Mouse (Mus musculus): ENCODE measurements around the gene Mrps9. TPM values are rescaled to one million over a fixed set of nuclear protein-coding genes. Genes with fewer than 3 reads are reported as not detected.
"Not testable (repeated sequence)": the region's sequence is repeated elsewhere in the genome, so short reads cannot be mapped to it uniquely, and the experiment has no call there.

Mrps9 gene
- total and polyA plus RNA-seq, 3 experiments = 89.9 to 134 (median 111) TPM

DNA sequence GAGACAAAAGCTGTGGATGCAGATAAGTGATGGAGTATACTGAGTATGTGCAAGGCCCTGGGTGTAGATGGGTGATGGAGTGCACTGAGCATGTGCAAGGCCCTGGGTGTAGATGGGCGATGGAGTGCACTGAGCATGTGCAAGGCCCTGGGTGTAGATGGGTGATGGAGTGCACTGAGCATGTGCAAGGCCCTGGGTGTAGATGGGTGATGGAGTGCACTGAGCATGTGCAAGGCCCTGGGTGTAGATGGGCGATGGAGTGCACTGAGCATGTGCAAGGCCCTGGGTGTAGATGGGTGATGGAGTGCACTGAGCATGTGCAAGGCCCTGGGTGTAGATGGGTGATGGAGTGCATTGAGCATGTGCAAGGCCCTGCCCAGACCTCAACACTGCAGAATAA lies 32.4 kb downstream of the Mrps9 start:
- dilution Hi-C loops (cut with MboI; ENCODE audit: extremely low pct_ligation_motif_present, extremely low pct_unique_long_range_greater_than_20kb, low sequenced_read_pairs); H3K4me2 ChIP-seq (ENCODE audit: insufficient read depth, low read depth, poor library complexity, severe bottlenecking); H3K9ac ChIP-seq (ENCODE audit: insufficient read depth, low read depth); DNase-seq (ENCODE audit: extremely low read depth); H3K79me2 ChIP-seq (replicated peaks; ENCODE audit: control insufficient read depth, extremely low read depth, insufficient read depth, poor library complexity, severe bottlenecking); H3K9me3 ChIP-seq (replicated peaks; ENCODE audit: low read length); H3K27ac ChIP-seq (ENCODE audit: insufficient read depth, low read depth); H3K4me1 ChIP-seq (ENCODE audit: control insufficient read depth in 1 of 2, insufficient read depth in 2 of 2); in situ Hi-C loops (cut with MboI; ENCODE audit: low pct_ligation_motif_present, low pct_unique_long_range_greater_than_20kb, low sequenced_read_pairs); H3K27me3 ChIP-seq (replicated peaks); H3K4me3 ChIP-seq (replicated peaks in 1 of 3; ENCODE audit: low read depth in 2 of 3, low read length in 2 of 3, poor library complexity in 1 of 3): not testable (repeated sequence)
- peak; percentile 80 for TF ChIP-seq NRF1 (IDR thresholded peaks at IDR 0.05; ENCODE audit: low read depth, low read length)
- peaks cover 16 to 67% of the 10 kb centered on the region in 2 experiments for H3K36me3 ChIP-seq (replicated peaks in 1 of 2; ENCODE audit: control insufficient read depth in 1 of 2, insufficient read depth in 1 of 2, low read length in 1 of 2)

DNA sequence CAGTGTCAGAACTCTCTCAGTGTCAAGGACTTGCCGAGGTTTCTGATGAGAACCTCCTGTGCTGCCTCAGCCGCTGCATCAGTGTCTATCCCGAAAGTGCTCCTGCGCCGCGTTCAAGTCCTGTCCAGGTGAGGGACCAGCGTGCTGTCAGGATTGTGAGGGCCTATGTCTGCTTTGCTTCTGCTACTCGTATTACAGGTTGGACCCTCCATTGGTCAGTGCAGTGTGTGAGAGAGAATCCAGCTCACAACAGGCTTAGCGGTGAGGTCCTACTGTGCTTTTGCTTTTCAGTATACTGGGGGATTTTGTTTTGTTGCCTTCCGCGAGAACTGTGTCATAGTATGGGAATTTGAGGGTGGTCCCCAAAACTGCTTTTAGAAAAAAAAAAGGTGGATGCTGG lies 36.8 kb downstream of the Mrps9 start:
- TF ChIP-seq MYC (IDR thresholded peaks at IDR 0.05; ENCODE audit: low read depth, low read length) (no peak), POLR2AphosphoS2 (IDR thresholded peaks at IDR 0.05; ENCODE audit: low read depth, low read length) (no peak), TBP (conservative IDR thresholded peaks at IDR 0.05; ENCODE audit: low read depth, low read length) (no peak), ZKSCAN1 (IDR thresholded peaks at IDR 0.05; ENCODE audit: borderline replicate concordance, low read depth, low read length) (no peak), USF2 (conservative IDR thresholded peaks at IDR 0.05; ENCODE audit: low read depth, low read length) (no peak), CHD1 (IDR thresholded peaks at IDR 0.05; ENCODE audit: low read depth, low read length) (no peak), CTCF (conservative IDR thresholded peaks at IDR 0.05 in 1 of 2, IDR thresholded peaks at IDR 0.05 in 1 of 2; ENCODE audit: low read depth in 2 of 2, low read length in 2 of 2) (no peak), RAD21 (IDR thresholded peaks at IDR 0.05; ENCODE audit: low read depth, low read length) (no peak), ETS1 (conservative IDR thresholded peaks at IDR 0.05; ENCODE audit: low read depth, low read length) (no peak), CHD2 (IDR thresholded peaks at IDR 0.05; ENCODE audit: low read length) (no peak), KAT2A (IDR thresholded peaks at IDR 0.05; ENCODE audit: insufficient replicate concordance, low read length) (no peak), ELF1 (IDR thresholded peaks at IDR 0.05; ENCODE audit: low read depth, low read length) (no peak), ZMIZ1 (IDR thresholded peaks at IDR 0.05; ENCODE audit: low read depth, low read length) (no peak), BHLHE40 (IDR thresholded peaks at IDR 0.05; ENCODE audit: low read depth, low read length) (no peak), PAX5 (IDR thresholded peaks at IDR 0.05; ENCODE audit: low read length) (no peak), UBTF (IDR thresholded peaks at IDR 0.05; ENCODE audit: low read depth, low read length) (no peak), MAZ (IDR thresholded peaks at IDR 0.05; ENCODE audit: low read depth, low read length) (no peak), ZC3H11A (IDR thresholded peaks at IDR 0.05; ENCODE audit: low read depth, low read length) (no peak), POLR2A (IDR thresholded peaks at IDR 0.05; ENCODE audit: low read depth, low read length) (no peak)
- Histone ChIP-seq H3K4me3 (replicated peaks in 1 of 3; ENCODE audit: low read depth in 2 of 3, low read length in 2 of 3, poor library complexity in 1 of 3) (no peak overlapping the region), H3K4me2 (ENCODE audit: insufficient read depth, low read depth, poor library complexity, severe bottlenecking) (no peak overlapping the region), H3K27me3 (replicated peaks) (no peaks in the 10 kb centered on the region), H3K79me2 (replicated peaks; ENCODE audit: control insufficient read depth, extremely low read depth, insufficient read depth, poor library complexity, severe bottlenecking) (no peaks in the 10 kb centered on the region), H3K9me3 (replicated peaks; ENCODE audit: low read length) (no peaks in the 10 kb centered on the region), H3K36me3 (replicated peaks in 1 of 2; ENCODE audit: control insufficient read depth in 1 of 2, insufficient read depth in 1 of 2, low read length in 1 of 2) (peaks cover 33 to 76% of the 10 kb centered on the region in 2 experiments), H3K4me1 (ENCODE audit: control insufficient read depth in 1 of 2, insufficient read depth in 2 of 2) (no peaks in the 10 kb centered on the region), H3K9ac (ENCODE audit: insufficient read depth, low read depth) (no peak overlapping the region), H3K27ac (ENCODE audit: insufficient read depth, low read depth) (no peak overlapping the region)
- dilution Hi-C loops (cut with MboI; ENCODE audit: extremely low pct_ligation_motif_present, extremely low pct_unique_long_range_greater_than_20kb, low sequenced_read_pairs) = no loop called here
- in situ Hi-C loops (cut with MboI; ENCODE audit: low pct_ligation_motif_present, low pct_unique_long_range_greater_than_20kb, low sequenced_read_pairs) = no loop called here
- no peak for DNase-seq (ENCODE audit: extremely low read depth)

Measured in CH12.LX (cell line).